Mouse (Mus musculus): Measurements from ENCODE around the gene Ehbp1l1. TPM values are rescaled to one million over a fixed set of nuclear protein-coding genes. Genes with fewer than 3 reads are reported as not detected.
"Not testable (repeated sequence)": the region's sequence is repeated elsewhere in the genome, so short reads cannot be mapped to it uniquely, and the experiment has no call there.

Gene Ehbp1l1
- polyA plus RNA-seq, 1 experiment = 105 TPM

DNA sequence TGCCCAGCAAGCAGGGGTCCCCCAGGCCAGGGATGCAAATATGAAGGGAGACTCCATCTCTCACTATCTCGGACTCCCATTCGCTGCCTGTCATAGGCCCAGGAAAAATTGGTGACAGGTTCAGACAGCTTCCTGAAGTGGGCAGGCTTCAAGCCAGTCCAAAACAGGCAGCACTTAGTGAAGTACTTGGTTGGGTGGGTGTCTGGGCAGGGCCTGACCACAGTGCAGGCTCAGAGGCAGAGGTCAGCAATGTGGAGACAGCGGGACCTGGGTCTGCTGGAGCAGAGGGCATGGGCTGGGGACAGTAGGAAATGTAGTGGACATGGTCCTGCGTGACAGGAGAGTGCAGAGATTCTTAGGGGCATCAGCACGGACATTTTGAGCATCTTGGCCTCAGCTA is 34.5 kb downstream of the Ehbp1l1 start:
- no peaks in the 10 kb centered on the region for H3K27me3 ChIP-seq (ENCODE audit: control insufficient read depth, insufficient read depth, low read length)
- TF ChIP-seq POLR2A (IDR thresholded peaks at IDR 0.05; ENCODE audit: control insufficient read depth, low read depth, low read length) (no peak), CTCF (IDR thresholded peaks at IDR 0.05; ENCODE audit: control insufficient read depth, insufficient read depth, insufficient replicate concordance, low read depth, low read length) (no peak)
- H3K27ac ChIP-seq (ENCODE audit: control insufficient read depth, insufficient read depth, low read depth, low read length) = no peak overlapping the region
- H3K36me3 ChIP-seq (ENCODE audit: control insufficient read depth, insufficient read depth, low read length) = no peaks in the 10 kb centered on the region
- peaks cover 36% of the 10 kb centered on the region for H3K4me1 ChIP-seq (ENCODE audit: control insufficient read depth, insufficient read depth, low read length)
- H3K4me3 ChIP-seq (ENCODE audit: control insufficient read depth, low read depth, low read length) = no peak overlapping the region

DNA sequence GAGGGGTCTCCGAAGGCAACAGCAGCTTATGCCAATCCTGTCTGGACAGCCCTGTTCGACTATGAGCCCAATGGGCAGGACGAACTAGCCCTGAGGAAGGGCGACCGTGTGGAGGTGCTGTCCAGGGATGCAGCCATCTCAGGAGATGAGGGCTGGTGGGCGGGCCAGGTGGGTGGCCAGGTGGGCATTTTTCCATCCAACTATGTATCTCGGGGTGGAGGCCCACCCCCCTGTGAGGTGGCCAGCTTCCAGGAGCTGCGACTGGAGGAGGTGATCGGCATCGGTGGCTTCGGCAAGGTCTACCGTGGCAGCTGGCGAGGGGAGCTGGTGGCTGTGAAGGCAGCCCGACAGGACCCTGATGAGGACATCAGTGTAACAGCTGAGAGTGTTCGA is 35.8 kb downstream of the Ehbp1l1 start:
- Histone ChIP-seq H3K4me1 (ENCODE audit: control insufficient read depth, insufficient read depth, low read length) (peaks cover 24% of the 10 kb centered on the region), H3K36me3 (ENCODE audit: control insufficient read depth, insufficient read depth, low read length) (no peaks in the 10 kb centered on the region; the same call in 1 of the 2 replicates)

DNA sequence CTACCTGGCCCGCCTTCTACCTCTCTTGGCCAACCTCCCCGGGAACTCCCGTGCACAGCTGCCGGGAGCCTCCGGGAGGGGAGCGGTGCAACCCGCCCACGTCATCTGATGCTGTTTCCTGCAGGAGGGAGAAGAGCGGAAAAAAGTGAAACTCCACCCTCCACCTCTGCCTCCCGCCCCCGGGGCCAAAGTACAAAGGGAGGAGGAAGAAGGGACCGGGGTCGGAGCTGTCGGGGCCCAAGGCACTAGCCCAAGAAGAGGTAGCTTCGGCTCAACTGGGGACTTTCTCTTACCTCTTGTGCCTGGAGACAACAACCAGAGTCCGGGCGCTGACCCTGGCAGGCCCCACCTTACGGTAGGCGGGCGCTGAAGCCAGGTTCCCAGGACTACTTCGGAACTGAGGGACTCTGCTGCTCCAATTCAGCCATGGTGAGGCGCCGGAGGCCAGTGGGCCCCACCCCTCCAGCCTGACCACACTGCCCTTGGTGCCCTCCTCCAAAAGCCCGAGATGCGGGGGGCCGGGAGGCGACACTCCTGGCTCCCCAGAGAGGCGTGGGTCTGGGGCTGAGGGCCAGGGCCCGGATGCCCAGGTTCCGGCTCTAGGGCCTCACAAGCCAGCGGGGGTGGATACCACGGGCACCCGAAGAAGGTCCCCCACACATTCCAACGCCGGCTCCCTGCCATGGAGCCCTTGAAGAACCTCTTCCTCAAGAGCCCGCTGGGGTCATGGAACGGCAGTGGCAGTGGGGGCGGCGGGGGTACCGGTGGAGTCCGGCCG is 36.4 kb downstream of the Ehbp1l1 start:
- H3K4me1 ChIP-seq (ENCODE audit: control insufficient read depth, insufficient read depth, low read length) = peaks cover 19% of the 10 kb centered on the region
- peak overlapping the region; percentile 85 for H3K27ac ChIP-seq (ENCODE audit: control insufficient read depth, insufficient read depth, low read depth, low read length)
- peak overlapping the region; percentile 92 for H3K4me3 ChIP-seq (ENCODE audit: control insufficient read depth, low read depth, low read length)
- TF ChIP-seq CTCF (IDR thresholded peaks at IDR 0.05; ENCODE audit: control insufficient read depth, insufficient read depth, insufficient replicate concordance, low read depth, low read length) (no peak), POLR2A (IDR thresholded peaks at IDR 0.05; ENCODE audit: control insufficient read depth, low read depth, low read length) (peak; percentile 26; the same call in 1 of the 2 replicates)
- H3K36me3 ChIP-seq (ENCODE audit: control insufficient read depth, insufficient read depth, low read length) = no peaks in the 10 kb centered on the region; the same call in 1 of the 2 replicates
- no peaks in the 10 kb centered on the region for H3K27me3 ChIP-seq (ENCODE audit: control insufficient read depth, insufficient read depth, low read length)

More for the DNA sequence above, 35.8 kb downstream of the Ehbp1l1 start:
- H3K27ac ChIP-seq (ENCODE audit: control insufficient read depth, insufficient read depth, low read depth, low read length) = no peak overlapping the region
- H3K27me3 ChIP-seq (ENCODE audit: control insufficient read depth, insufficient read depth, low read length) = no peaks in the 10 kb centered on the region
- H3K4me3 ChIP-seq (ENCODE audit: control insufficient read depth, low read depth, low read length) = peak overlapping the region; percentile 92
- TF ChIP-seq CTCF (IDR thresholded peaks at IDR 0.05; ENCODE audit: control insufficient read depth, insufficient read depth, insufficient replicate concordance, low read depth, low read length) (no peak), POLR2A (IDR thresholded peaks at IDR 0.05; ENCODE audit: control insufficient read depth, low read depth, low read length) (no peak)

DNA sequence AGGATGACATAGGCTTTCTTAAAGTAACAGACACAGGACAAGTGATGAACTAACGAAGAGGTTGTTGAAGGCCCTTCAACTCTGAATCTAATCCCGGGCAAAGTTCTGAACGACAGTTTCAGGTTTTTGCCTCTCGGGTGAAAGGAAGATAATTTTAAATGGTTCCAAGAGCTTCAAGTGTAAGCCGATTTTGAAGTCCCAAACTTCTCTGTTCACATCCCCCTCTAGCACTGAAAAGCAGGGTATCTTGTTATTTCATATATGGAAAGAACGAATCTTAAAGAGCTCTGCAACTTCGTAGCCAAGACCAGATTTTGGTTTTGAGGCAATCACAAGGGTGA is 37.1 kb downstream of the Ehbp1l1 start:
- H3K27ac ChIP-seq (ENCODE audit: control insufficient read depth, insufficient read depth, low read depth, low read length) = peak overlapping the region; percentile 85
- TF ChIP-seq CTCF (IDR thresholded peaks at IDR 0.05; ENCODE audit: control insufficient read depth, insufficient read depth, insufficient replicate concordance, low read depth, low read length) (no peak), POLR2A (IDR thresholded peaks at IDR 0.05; ENCODE audit: control insufficient read depth, low read depth, low read length) (no peak)
- H3K36me3 ChIP-seq (ENCODE audit: control insufficient read depth, insufficient read depth, low read length) = no peaks in the 10 kb centered on the region; the same call in 1 of the 2 replicates
- H3K4me3 ChIP-seq (ENCODE audit: control insufficient read depth, low read depth, low read length) = peak overlapping the region; percentile 92
- no peaks in the 10 kb centered on the region for H3K27me3 ChIP-seq (ENCODE audit: control insufficient read depth, insufficient read depth, low read length)
- H3K4me1 ChIP-seq (ENCODE audit: control insufficient read depth, insufficient read depth, low read length) = peaks cover 19% of the 10 kb centered on the region

DNA sequence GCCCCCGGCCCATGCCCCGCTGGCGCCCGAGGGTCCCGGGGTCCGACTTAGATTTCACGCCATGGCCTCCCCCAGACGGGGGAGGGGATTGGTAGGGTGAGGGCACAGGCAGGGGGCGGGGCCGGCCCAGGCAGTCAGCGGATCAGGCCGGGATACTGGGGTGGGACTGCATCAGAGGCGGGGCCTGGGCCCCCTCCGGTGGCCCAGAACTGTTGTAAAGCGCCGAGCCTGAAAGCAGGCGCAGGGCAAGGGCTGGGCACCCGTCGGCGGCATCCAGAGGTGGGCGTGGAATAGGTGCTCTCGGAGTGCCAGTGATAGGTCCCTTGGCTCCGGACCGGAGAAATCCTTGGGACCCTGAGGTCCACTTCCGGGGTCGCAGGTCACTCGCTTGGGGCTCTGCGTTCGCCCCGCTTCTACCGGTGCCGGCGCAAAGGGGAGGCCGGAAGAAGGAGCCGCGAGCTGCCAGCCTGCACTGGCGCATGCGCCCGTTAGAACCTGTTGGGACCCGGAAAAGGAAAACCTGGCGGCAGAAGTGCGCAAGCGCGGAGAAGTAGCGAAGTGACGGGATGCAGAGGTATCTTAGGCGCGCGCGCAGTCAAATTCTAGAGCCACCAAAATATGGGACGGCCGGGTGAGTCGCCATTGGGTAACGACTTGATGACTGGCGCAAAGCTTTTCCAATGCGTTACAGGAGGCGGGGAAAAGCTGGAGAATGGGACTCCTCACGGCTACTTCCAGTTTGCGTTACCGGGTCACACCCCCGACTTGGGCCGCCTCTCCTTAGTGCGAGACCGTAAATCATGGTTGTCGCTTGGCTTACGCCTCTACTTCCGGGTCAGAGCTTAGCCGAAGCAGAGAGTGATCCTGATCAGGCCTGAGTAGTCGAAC is 37.7 kb downstream of the Ehbp1l1 start, which contains the start of the genes Map3k11 and Pcnx3:
TSS of gene Map3k11 (plus strand) at position 543 of the 888 bp plus-strand sequence.
TSS of gene Pcnx3 (minus strand) at position 709 of the 888 bp plus-strand sequence.
- TF ChIP-seq CTCF (IDR thresholded peaks at IDR 0.05; ENCODE audit: control insufficient read depth, insufficient read depth, insufficient replicate concordance, low read depth, low read length) (no peak), POLR2A (IDR thresholded peaks at IDR 0.05; ENCODE audit: control insufficient read depth, low read depth, low read length) (peak; percentile 59)
- H3K4me1 ChIP-seq (ENCODE audit: control insufficient read depth, insufficient read depth, low read length) = peaks cover 19% of the 10 kb centered on the region
- H3K4me3 ChIP-seq (ENCODE audit: control insufficient read depth, low read depth, low read length) = peak within 1 kb of the TSS; percentile 92
- H3K27me3 ChIP-seq (ENCODE audit: control insufficient read depth, insufficient read depth, low read length) = no peaks in the 10 kb centered on the region
- H3K36me3 ChIP-seq (ENCODE audit: control insufficient read depth, insufficient read depth, low read length) = no peaks in the 10 kb centered on the region; the same call in 1 of the 2 replicates
- H3K27ac ChIP-seq (ENCODE audit: control insufficient read depth, insufficient read depth, low read depth, low read length) = peak within 1 kb of the TSS; percentile 85

DNA sequence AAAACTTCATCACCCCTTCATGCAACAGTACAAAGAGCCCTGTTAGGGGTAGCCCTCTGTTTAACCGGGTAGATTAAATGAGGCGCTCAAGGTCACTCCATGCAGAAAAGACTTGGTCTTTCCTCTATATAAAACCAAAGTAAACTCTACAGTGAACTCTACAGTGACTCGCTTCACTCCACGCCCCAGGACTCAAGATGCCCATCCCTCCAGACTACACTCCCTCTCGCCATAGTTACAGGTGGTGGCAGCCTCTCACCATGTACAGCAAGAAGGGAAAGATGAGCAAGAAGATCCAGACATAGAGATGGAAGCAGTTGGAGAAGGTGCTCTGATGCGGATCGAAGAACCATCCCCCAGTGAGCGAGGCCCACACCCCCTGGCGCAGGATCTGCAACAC is 38.4 kb downstream of the Ehbp1l1 start:
- no peak for TF ChIP-seq CTCF (IDR thresholded peaks at IDR 0.05; ENCODE audit: control insufficient read depth, insufficient read depth, insufficient replicate concordance, low read depth, low read length)
- TF ChIP-seq POLR2A (IDR thresholded peaks at IDR 0.05; ENCODE audit: control insufficient read depth, low read depth, low read length) = no peak
- peak overlapping the region; percentile 92 for H3K4me3 ChIP-seq (ENCODE audit: control insufficient read depth, low read depth, low read length)
- H3K27ac ChIP-seq (ENCODE audit: control insufficient read depth, insufficient read depth, low read depth, low read length) = no peak overlapping the region
- no peaks in the 10 kb centered on the region; the same call in none of the 2 replicates for H3K36me3 ChIP-seq (ENCODE audit: control insufficient read depth, insufficient read depth, low read length)
- H3K27me3 ChIP-seq (ENCODE audit: control insufficient read depth, insufficient read depth, low read length) = no peaks in the 10 kb centered on the region
- H3K4me1 ChIP-seq (ENCODE audit: control insufficient read depth, insufficient read depth, low read length) = peaks cover 17% of the 10 kb centered on the region

DNA sequence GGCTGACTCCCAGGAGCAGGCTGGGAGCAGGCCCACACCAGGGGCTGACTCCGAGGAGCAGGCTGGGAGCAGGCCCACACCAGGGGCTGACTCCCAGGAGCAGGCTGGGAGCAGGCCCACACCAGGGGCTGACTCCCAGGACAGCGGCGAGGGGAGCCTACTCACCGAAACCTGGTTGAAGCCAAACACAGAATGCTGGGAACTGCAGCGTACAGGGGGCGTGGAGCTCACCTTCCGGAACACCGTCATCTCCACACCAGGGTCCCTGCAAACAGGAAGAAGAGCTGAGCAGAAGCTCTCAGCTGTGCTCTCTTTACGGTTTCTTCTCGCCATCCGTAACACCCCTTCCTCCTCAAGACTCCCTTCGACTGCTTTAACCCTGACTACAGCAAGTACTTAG is 39.2 kb downstream of the Ehbp1l1 start:
- not testable (repeated sequence) for H3K27me3 ChIP-seq (ENCODE audit: control insufficient read depth, insufficient read depth, low read length); H3K36me3 ChIP-seq (ENCODE audit: control insufficient read depth, insufficient read depth, low read length); H3K4me3 ChIP-seq (ENCODE audit: control insufficient read depth, low read depth, low read length); H3K27ac ChIP-seq (ENCODE audit: control insufficient read depth, insufficient read depth, low read depth, low read length)
- H3K4me1 ChIP-seq (ENCODE audit: control insufficient read depth, insufficient read depth, low read length) = peaks cover 17% of the 10 kb centered on the region
